Mouse (Mus musculus) liver, embryonic 14.5 days (tissue): ENCODE results near the gene Cdip1.

Source experiments
- CTCF ChIP-seq: IDR thresholded peaks from 2 replicates; pipeline ENCODE4 v1.5.1; 2016; ENCODE audit warnings: antibody characterized with exemption, low read depth, control low read depth
- EP300 ChIP-seq: IDR thresholded peaks from 2 replicates; pipeline ENCODE4 v1.6.1; 2016; ENCODE audit warnings: antibody characterized with exemption, low read depth

DNA sequence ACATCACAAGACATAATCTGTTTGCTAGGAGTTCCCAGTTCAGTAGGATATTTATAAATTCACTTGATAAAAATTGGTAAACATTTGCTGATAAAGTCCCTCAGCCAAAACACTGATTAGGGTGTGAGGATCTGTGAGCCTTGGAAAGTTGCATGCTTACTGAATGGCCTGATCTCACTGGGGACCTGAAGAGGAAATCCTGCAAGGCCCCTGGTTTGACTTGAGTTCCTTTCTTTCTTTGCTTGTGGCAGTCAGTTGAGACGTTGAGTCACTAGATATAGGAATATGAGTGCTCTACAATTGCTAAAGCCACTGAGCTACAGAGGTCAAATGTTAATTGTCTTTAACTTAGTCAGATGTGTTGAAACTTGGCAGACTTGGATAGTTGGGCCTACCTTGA is 62.1 kb downstream of the Cdip1 start:
- no peak for TF ChIP-seq EP300
- no peak for TF ChIP-seq CTCF
